Mouse (Mus musculus): ENCODE results near the gene Sar1a.

The Sar1a gene

GRCm38 (mm10) chr10:61670758-61671157, 9.3 kb upstream of the Sar1a start:
- in situ Hi-C loops (cut with MboI; ENCODE audit: low sequenced_read_pairs): loop anchor here (25.0 kb wide), 1 partner anchor 483 kb away; no protein-coding TSS in a partner anchor

GRCm38 (mm10) chr10:61675935-61676334, 4.2 kb upstream of the Sar1a start:
- in situ Hi-C loops (cut with MboI; ENCODE audit: low sequenced_read_pairs): no loop called here

GRCm38 (mm10) chr10:61679545-61679944, 554 bp upstream of the Sar1a start:
- in situ Hi-C loops (cut with MboI; ENCODE audit: low sequenced_read_pairs): no loop called here

- in situ Hi-C loops (cut with MboI; ENCODE audit: low sequenced_read_pairs): no loop called here
Observed at GRCm38 (mm10) chr10:61689405-61689804, 9.3 kb downstream of the Sar1a start.

GRCm38 (mm10) chr10:61693563-61693962, 13.5 kb downstream of the Sar1a start:
- in situ Hi-C loops (cut with MboI; ENCODE audit: low sequenced_read_pairs): no loop called here

DNA sequence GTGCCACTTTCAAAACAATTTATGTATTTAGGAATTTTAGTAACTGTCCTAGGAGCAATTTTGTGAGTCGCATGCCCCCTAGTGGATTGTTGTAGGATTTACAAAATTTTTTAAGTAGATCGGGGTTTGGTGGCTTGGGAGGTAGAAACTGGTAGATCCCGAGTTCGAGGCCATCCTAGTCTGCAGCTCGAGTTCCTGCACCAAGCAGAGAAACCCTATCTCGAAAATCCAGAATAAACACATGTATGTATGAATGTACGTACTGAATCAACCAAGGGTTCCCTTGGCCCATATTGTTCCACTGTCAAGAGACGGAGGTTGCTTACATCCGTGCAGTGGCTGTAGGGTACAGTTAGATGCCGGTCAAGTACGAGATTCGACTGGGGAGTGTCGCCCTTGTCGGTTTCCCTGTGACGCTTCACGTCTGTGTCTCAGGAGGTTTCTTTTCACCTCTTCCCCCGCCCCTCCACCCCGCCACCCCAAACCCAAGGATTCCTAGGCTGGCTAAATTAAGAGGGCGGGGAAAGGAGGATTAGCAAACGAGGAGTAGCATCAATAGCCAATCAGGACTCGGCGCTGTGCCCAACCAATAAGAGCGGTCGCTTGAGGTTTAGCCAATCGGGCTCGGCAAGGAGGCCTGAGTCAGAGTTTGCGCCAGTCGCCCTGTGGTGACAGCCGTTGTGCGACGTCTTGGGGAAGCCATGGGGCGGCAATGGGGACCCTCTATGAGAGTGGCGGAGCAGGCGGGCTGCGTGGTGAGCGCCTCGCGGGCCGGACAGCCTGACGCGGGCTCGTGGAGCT, 15.0 kb downstream of the Sar1a start, which contains the start of gene Tysnd1:
Tysnd1 (plus strand) TSS at position 645 of the 801 bp plus-strand sequence.
- in situ Hi-C loops (cut with MboI; ENCODE audit: low sequenced_read_pairs): no loop called here

- in situ Hi-C loops (cut with MboI; ENCODE audit: low sequenced_read_pairs): no loop called here
Observed at GRCm38 (mm10) chr10:61695703-61696559, 15.8 kb downstream of the Sar1a start.

DNA sequence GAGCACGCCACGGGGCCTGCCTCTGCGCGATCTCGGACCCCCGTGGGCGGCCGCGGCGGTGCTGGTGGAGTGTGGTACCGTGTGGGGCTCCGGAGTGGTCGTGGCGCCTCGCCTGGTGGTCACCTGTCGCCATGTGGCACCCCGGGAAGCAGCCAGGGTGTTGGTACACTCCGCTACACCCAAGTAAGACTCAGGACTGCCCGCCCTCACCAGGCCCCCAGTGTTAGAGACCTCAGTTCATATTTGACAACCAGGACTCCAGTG, 16.4 kb downstream of the Sar1a start:
- in situ Hi-C loops (cut with MboI; ENCODE audit: low sequenced_read_pairs): no loop called here

DNA sequence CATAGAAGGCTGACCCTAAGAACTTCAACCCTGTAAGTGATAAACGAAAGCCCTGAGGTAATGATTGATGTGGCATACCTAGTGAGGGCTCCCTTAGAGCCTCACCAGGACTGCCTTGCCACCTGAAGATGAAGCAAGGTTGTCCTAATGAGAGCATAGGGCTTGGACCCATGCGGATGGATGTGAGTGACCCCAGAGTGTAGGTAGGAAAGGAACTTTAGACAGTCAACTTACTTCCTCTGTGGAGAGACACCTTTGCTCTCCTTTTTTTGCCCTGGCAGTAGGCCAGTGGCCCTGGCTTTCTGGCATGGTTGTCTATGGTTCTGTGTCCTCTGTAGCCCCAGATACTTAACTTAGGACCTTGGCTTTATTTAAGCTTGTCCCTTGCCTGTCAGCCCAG, 16.9 kb downstream of the Sar1a start:
- in situ Hi-C loops (cut with MboI; ENCODE audit: low sequenced_read_pairs): no loop called here

DNA sequence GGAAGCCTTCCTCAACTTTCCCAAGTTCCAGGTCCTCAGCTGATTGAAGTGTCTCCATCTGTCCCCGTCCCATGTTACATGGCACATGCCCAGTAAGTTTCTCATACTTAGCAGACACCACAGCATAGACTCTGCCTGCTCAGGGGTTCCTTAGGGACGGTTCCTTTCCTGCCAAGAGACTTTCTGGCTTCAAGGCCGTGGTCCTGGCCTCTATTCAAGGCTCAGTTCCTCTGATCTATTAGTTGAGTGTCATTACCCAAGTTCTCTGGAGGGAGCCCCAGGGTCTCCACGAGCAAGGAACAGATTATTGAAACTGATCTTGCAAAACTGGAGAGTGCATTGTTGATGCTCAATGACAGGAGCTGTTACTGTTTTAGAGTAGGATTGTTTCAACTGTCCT, 24.6 kb downstream of the Sar1a start:
- in situ Hi-C loops (cut with MboI; ENCODE audit: low sequenced_read_pairs): no loop called here

GRCm38 (mm10) chr10:61706412-61707375, 26.6 kb downstream of the Sar1a start:
- in situ Hi-C loops (cut with MboI; ENCODE audit: low sequenced_read_pairs): no loop called here

GRCm38 (mm10) chr10:61713601-61714000, 33.5 kb downstream of the Sar1a start:
- in situ Hi-C loops (cut with MboI; ENCODE audit: low sequenced_read_pairs): no loop called here

- in situ Hi-C loops (cut with MboI; ENCODE audit: low sequenced_read_pairs): no loop called here
Observed at GRCm38 (mm10) chr10:61714146-61714545, 34.0 kb downstream of the Sar1a start.

DNA sequence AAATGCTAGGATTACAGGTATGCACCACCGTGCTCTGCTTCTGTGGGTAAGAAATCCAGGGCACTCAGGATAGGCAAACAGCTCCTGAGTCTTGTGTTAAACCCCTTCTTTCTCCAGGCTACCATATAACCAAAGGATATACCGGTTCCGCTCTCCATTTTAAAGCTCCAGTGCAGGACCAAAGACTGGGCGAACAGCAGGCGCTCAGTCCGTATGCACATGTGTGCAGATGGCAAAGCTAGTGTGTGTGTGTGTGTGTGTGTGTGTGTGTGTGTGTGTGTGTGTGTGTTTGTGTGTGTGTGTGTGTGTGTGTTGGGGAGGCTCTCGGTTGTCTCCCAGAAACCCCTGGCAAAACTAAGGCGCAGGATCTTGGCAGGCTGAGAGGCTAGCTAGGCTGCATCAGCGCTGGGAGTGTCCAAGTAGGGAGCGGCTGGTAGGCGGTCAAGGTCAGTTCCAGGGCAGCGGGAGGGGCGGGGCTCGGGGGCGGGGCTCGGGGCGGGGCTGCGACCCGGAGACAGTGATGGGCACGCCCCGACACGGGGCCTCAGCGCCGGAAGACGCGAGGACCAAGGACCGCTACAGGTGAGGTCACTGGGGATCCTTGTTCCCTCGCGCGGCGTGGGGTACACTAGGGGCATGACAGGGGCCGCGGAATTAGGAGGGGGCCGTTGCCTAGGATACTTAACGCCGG, 34.8 kb downstream of the Sar1a start, which contains the start of gene Aifm2:
Aifm2 (plus strand) TSS at position 493 of the 691 bp plus-strand sequence.
- in situ Hi-C loops (cut with MboI; ENCODE audit: low sequenced_read_pairs): no loop called here

DNA sequence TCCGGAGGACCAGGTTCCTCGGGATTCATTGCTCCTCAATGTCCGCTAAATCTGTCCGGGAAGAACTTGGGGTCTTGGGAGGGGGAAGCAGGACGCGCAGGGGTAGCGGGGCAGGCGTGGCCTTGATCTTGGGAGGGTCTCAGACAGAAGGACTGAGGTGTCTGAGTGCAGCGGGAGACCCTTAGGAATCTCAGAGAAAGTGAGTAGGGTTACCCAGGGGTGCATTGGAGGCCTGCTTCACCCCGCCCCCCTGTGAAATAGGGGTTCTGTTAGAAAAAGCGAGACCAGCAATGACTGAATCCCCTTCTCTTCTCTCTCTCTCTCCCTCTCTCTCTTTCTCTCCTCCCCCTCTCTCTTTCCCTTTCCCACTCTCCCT, 35.4 kb downstream of the Sar1a start:
- in situ Hi-C loops (cut with MboI; ENCODE audit: low sequenced_read_pairs): no loop called here

DNA sequence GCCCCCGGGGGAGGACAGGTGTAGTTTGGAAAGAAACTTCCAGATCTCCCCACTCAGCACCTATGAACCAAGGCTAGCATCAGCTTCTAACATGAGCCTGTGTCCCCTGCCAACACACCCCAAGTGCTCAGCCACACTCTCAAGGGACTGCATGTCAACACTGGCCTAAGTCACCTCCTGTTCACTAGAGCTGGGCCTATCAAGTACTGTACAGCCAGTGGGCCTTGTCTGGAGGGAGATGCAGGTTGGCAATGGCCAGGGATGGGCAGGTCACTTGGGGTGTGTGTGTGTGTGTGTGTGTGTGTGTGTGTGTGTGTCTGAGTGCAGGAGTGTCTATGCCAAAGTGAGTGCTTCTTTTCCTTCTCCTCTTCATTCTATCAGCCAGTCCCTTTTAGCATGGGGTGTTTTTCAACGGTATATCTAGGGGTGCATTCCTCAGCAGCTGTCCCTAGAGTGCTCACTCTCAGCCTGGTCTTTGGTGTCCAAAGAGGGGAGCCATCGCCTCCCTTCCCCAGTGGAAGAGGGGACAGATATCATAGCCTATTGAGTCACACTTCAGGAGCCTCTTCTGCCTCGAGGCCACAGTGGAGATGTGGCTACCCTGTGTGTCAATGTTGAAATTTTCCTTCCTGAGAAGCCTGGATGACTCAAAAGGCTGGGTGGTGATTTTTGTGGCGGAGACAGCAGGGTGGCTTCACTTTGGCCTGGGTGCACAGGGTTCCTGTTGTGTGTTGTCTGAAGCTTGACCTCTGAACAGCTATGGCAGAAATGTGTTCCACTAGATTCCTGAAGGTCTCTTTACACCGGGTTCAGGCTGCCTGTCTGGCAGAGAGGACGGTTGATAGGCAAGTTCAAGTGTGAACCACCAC, 36.1 kb downstream of the Sar1a start:
- in situ Hi-C loops (cut with MboI; ENCODE audit: low sequenced_read_pairs): no loop called here

GRCm38 (mm10) chr10:61717406-61718296, 37.6 kb downstream of the Sar1a start:
- in situ Hi-C loops (cut with MboI; ENCODE audit: low sequenced_read_pairs): no loop called here

DNA sequence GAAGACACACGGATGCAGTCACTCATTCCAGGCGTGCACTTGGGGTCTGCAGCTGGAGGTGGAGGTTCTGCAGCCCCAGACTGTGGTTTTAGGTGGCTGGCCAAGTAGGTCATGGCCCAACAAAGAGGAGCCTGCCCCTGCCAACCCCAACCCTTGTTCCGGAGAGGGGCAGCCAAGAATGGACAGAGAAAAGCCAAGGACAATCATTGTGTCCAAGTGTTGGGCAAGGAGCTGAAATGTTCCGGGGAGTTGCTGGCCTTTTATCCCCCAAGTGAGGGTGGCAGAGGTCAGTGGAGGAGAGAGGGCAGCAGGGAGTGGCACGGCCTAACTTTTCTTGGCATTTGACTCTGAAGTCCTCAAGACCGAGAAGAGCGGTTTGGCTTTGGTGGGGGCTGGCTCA, 40.2 kb downstream of the Sar1a start:
- in situ Hi-C loops (cut with MboI; ENCODE audit: low sequenced_read_pairs): no loop called here
